Mouse (Mus musculus) retina, postnatal 7 days (tissue): ENCODE results near the gene Kank2.
A peak's percentile ranks its signal among the peaks of the same experiment; 100 is the strongest.

Experiments
- DNase-seq: peaks from one replicate; pipeline ENCODE4 v3.0.0-alpha.2; 2012; ENCODE audit warnings: low read depth, low spot score

Gene Kank2

DNA sequence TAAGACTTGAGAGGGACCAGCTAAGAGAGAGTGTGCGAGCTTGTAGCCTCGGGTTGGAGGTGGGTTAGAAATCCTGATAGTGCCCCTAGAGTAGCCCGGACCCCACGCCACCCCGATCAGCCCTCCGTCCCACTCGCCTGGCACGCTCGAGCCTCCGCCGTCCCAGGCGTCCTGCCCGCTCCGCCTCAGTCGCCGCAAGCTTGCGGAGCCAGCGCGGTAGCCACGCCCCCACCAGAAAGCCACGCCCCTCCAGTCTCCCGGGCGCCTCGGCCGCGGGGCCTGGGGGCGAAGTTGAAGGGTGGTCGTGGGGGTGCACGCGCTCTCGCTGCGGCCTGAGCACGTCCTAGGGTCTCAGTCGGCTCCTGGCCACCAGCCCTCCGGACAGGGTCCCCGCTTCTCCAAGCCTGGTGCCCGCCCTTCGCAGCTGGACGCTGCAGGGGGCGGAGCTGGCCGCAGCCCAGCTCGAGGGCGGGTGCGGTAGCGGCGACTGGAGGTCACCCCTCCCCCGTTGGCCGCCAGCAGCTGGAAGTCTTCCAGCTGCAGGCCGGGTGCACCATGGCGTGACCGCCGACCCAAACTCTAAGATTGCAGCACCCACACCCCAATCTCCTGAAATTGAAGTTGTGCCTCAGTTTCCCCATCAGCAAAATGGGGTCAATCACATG, at the start of gene Kank2:
Kank2 (minus strand) TSS at position 400 of the 665 bp plus-strand sequence.
- peak; percentile 49 for DNase-seq

DNA sequence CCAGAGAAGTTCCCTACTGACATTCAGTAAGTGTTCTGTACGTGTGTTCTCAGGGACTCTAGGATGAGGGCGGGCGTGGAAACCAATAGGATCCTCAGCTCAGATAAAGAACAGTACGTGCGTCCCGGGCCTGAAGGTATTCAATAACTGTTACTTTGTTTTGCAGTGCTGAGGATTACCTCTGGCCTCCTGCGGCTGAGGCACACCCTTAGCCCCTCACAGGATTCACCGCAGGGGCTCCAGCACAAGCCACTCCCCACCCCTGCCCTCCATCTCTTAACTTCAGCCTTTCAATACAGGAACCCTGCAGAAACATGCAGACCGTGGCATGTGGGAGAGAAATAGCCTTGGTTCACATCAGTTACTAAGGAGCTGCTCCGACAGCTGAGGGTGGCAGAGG, 49.4 kb upstream of the Kank2 start:
- DNase-seq: no peak

GRCm38 (mm10) chr9:21847425-21847824, 48.9 kb upstream of the Kank2 start:
- DNase-seq: no peak

GRCm38 (mm10) chr9:21846755-21847341, 48.3 kb upstream of the Kank2 start:
- no peak for DNase-seq

DNA sequence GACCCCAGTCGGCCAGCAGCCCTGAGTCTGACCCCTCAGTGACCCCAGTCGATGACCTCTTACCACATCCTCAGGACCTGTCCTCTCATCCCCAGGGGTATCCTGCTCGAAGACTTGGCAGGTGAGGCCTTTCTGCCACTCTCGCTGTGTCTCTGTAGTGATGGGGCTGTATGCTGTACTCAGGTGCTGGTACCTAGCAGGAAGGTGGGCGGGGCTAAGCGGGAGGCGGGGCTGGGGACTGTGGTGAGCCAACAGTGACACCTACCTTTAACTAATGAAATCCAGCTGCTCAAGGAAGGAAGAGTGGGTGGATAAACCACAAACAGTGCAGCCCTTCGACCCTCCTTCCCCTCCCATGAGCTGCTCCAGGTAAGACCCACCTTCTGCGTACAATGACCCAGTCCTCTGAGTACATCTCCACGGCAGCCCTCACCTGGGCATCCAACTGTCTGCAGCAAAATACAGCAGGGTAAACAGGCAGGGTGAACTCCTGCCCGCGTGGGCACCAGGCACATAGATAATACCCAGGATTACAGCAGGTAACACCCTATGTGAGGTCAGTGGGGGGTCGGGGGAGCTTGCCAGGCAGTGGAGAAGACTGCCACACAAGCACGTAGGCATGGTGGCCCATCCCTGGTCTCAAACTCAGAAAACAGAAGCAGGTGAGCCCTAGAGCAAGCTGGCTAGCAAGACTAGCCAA, 47.0 kb upstream of the Kank2 start:
- DNase-seq: no peak

DNA sequence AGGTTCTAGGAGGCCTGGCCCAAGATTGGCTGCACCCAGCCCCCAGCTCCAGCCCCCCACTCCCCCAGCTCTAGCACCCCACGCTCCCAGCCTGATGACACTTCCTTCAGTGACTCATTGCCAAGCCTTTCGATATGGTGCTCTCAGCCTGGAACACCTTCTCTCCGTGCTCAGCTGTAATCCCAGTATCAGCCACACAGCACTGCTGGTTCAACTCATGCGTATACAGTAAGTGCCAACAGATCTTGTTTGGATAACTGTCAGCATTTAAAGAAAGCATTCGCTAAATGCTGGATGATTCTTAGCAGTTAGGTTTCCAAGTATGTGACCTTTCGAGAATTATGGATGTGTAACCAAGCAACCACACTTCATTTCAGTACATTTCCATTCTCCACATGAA, 44.5 kb upstream of the Kank2 start:
- DNase-seq: no peak

DNA sequence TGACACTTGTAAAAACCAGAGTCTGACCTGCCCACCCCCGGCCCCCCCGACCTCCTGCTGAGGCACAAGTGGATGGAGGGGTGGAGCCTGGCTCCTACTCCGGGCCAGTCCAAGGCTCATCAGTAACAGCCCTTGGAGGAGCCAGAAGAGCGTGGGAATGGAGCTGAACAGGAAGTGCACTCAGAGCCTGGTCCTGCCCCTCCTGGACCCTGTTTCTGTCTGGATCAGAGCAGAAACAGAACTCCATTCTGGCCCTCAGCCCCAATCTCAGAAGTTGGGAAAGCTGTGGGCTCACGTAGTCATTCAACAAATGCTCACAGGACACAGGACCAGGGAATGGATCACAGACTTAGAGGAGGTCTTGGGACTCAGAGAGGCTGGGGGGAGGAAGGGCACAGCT, 43.8 kb upstream of the Kank2 start:
- DNase-seq: no peak

- DNase-seq: no peak
Observed at GRCm38 (mm10) chr9:21841340-21841739, 42.8 kb upstream of the Kank2 start.

GRCm38 (mm10) chr9:21840115-21840787, 41.7 kb upstream of the Kank2 start:
- DNase-seq: peak; percentile 19

DNA sequence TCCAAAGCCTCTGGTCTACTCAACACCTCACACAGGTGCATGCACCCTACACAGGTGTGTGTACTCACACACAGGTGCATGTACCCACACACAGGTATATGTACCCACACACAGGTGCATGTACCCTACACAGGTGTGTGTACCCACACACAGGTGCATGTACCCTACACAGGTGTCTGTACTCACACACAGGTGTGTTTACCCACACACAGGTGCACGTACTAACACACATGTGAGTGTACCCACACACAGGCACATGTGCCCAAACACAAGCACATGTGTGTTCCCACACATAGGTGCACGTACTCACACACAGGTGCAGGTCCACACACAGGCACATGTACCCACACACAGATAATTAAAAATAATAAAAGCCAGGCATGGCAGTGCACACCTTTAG, 39.1 kb upstream of the Kank2 start:
- no peak for DNase-seq

GRCm38 (mm10) chr9:21835258-21835912, 36.8 kb upstream of the Kank2 start, which contains the start of gene Angptl8:
Gene Angptl8, plus strand, starts transcription at chr9:21835510.
- DNase-seq: no peak

DNA sequence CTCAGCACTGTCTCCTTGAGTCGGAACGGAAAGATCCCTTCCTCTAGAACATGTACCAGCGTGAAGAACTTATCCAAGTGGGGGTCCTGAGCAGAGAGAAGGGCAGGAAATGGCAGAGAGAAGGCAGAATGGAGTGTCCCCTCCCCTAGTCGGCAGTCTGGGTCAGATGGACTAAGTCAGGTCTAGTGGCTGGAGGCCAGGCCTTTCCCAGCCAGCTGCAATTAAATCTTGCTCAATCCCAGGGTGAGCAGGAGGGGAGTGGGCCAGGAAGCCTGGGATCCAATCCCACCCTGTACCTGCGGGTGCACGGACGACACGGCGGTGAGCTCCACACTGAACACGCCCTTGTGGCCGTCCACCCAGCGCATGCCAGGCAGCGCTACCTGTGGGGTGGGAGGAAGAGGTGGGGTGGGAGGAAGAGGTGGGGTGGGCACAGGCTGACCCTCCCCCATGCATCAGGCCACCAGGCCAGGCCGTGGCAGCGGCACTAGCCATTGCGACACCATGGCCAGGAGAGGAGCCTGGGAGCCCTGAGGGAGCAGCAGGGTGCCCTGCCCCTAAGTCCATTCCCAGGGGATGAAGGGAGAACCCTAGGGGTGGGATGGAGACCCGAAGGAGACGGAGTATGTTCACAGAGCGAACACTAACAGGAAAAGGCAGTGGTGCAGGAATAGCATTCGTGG, 33.2 kb upstream of the Kank2 start:
- no peak for DNase-seq

DNA sequence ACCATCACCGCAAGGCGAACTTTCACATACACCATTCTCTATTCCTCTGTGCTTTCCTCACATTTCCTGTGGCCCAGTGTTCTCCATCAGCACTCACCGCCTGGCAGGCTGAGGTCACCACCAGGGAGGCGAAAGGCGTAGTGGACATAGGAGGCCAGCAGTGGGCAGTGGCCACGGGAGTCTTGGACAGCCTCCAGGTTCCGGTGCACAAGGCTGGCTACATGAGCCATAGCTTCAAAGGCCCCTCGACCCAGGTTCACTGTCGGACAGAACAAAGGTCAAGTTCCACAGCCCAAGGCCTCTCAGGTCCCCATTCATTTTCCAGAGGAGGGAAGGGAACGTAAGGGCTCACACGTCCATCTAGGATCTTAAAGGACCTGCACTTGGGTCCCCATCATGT, 32.4 kb upstream of the Kank2 start:
- no peak for DNase-seq

DNA sequence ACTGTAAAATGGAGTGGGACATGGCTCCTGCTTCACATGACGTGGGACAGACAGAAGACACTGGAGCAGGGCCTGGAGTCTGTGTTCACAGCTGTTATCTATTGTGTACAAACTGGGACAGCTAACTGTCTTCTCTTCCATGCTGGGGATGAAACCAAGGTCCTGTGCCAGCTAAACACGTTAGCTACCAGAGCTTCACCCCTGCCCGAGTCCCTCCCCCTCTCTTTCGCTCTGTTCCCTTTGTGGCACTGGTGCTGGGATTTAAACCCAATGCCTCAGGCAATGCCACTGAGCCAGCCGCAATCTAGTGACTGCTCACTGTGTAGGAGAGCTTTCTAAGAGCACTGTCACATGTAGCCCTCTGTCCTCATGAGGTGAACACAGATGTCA, 31.9 kb upstream of the Kank2 start:
- DNase-seq: no peak

DNA sequence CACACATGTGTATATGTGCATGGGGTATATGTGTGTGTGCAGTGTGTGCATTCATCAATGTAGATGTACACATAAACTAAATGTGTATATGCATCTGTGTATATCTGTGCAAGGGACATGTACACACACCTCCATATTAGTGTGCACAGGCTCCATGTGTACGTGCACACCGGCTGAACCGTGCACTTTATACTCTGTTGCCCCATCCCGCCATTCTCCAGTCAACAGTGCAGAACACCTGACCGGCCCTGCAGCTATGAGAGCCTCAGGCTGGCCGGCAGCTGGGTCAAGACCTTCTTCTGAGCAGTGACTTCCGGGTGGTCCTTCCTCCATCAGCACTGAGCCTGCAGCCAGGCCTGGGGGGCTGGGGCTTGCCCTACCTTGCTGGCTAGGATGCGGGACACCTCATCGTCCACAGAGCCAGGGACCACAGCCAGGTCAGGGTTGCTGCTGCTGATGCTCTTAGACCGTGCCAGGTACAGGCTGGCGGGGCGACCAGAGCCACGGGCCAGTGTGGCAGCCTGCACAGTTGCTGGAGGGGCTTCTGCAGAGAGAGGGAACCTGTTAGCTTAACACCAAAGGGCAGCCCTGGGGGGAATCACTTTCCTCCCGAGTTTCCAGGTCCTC, 31.4 kb upstream of the Kank2 start:
- no peak for DNase-seq

DNA sequence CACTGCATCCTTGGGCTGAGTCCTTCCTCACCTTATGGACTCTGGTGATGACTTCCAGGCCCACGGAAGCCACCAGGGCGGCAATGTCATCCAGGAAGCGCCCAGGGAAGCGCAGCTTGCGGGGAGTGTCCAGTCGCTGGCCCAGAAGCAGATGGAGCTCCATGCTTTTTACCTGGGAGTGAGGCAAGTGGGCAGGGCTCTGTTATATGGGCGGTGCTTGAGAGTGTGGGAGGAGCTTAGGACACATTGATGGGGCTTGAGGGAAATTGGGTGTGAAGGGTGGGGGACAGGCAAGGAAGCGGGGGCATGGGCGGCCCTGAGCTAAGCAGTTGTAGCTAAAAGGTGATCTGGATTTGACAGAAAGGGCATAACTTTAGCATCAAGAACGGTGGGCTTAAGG, 25.8 kb upstream of the Kank2 start:
- DNase-seq: no peak

DNA sequence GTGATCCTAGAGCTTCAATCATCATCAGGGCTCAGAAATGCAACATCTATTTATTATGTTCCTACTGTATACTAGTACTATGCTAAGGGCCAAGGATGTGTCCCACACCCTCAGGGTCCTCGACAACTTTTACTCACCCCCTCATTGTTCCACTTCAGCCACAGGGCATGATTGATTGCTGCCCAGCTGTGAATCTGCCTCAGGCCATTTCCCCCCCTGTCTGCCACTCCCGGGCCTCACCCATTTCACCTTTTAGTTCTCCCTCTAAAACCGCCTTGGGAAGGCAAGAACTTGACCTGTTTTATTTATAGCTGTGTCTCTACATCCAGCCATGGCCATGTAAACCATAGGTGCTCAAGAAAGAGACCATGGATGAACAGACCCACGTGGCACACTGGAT, 25.4 kb upstream of the Kank2 start:
- no peak for DNase-seq

- DNase-seq: no peak
Observed at GRCm38 (mm10) chr9:21822686-21823085, 24.1 kb upstream of the Kank2 start.

GRCm38 (mm10) chr9:21820183-21820582, 21.6 kb upstream of the Kank2 start:
- no peak for DNase-seq

- DNase-seq: no peak
Observed at GRCm38 (mm10) chr9:21819181-21819729, 20.7 kb upstream of the Kank2 start.

GRCm38 (mm10) chr9:21818561-21818960, 20.0 kb upstream of the Kank2 start:
- DNase-seq: no peak
